Mouse (Mus musculus) neural tube, embryonic 11.5 days (tissue): Measurements from ENCODE around the gene Pigh. TPM values are rescaled to one million over a fixed set of nuclear protein-coding genes. Genes with fewer than 3 reads are reported as not detected.

Source experiments
- ATAC-seq: fragments of 200-750 bp; cut with Nextera tagmentation; 2 replicates; pipeline ENCODE4 v1.8.0; 2017; ENCODE audit warnings: moderate number of reproducible peaks, mild to moderate bottlenecking, moderate TSS enrichment, moderate library complexity; ENCODE audit not compliant: insufficient read depth, low FRiP score, low TSS enrichment
- DNase-seq: peaks from one replicate; pipeline ENCODE4 v3.0.0-alpha.2; 2015; ENCODE audit warnings: low spot score
- H3K27ac ChIP-seq: fragments of 300-500 bp; sonication (generic); 2 replicates; pipeline ENCODE4 v1.5.1; 2014; ENCODE audit warnings: low read depth, mild to moderate bottlenecking, low read length
- H3K27me3 ChIP-seq: fragments of 300-500 bp; sonication (generic); 2 replicates; pipeline ENCODE4 v1.6.1; 2014; ENCODE audit warnings: mild to moderate bottlenecking, low read length, mixed read lengths; ENCODE audit not compliant: control insufficient read depth, insufficient read depth
- H3K36me3 ChIP-seq: fragments of 300-500 bp; sonication (generic); 2 replicates; pipeline ENCODE4 v1.6.1; 2014; ENCODE audit warnings: mild to moderate bottlenecking, low read length, moderate library complexity, mixed read lengths; ENCODE audit not compliant: control insufficient read depth, insufficient read depth
- H3K4me1 ChIP-seq: fragments of 300-500 bp; sonication (generic); 2 replicates; pipeline ENCODE4 v1.6.1; 2014; ENCODE audit warnings: low read length, mixed read lengths; ENCODE audit not compliant: control insufficient read depth, insufficient read depth
- H3K4me2 ChIP-seq: fragments of 300-500 bp; sonication (generic); 2 replicates; pipeline ENCODE4 v1.6.1; 2014; ENCODE audit warnings: low read depth, mild to moderate bottlenecking, moderate library complexity
- H3K4me3 ChIP-seq: fragments of 300-500 bp; sonication (generic); 2 replicates; pipeline ENCODE4 v1.5.1; 2014; ENCODE audit warnings: low read depth, low read length
- H3K9ac ChIP-seq: fragments of 300-500 bp; sonication (generic); 2 replicates; pipeline ENCODE4 v1.6.1; 2014; ENCODE audit warnings: mild to moderate bottlenecking, low read length
- H3K9me3 ChIP-seq: fragments of 300-500 bp; sonication (generic); 2 replicates; pipeline ENCODE4 v1.6.1; 2016; ENCODE audit warnings: low read length; ENCODE audit not compliant: control insufficient read depth
- WGBS: fragments of 180-500 bp; shearing (Covaris S2); extraction: QIAGEN DNeasy Blood & Tissue Kit; methylation state at CpG from one replicate; pipeline ENCODE4 v1.1.7; 2014; 5-methylcytosine and 5-hydroxymethylcytosine counted together
- polyA plus RNA-seq: library from polyadenylated mRNA; unstranded; fragments of >200 nt; fragmentation: Nextera tagmentation; extraction: Ambion mirVana; gene quantifications from 2 replicates; pipeline ENCODE4 v1.2.1, GENCODE M21; 2014

Pigh gene
- polyA plus RNA-seq, 1 experiment from 2014 or later, result 26.5 TPM

DNA sequence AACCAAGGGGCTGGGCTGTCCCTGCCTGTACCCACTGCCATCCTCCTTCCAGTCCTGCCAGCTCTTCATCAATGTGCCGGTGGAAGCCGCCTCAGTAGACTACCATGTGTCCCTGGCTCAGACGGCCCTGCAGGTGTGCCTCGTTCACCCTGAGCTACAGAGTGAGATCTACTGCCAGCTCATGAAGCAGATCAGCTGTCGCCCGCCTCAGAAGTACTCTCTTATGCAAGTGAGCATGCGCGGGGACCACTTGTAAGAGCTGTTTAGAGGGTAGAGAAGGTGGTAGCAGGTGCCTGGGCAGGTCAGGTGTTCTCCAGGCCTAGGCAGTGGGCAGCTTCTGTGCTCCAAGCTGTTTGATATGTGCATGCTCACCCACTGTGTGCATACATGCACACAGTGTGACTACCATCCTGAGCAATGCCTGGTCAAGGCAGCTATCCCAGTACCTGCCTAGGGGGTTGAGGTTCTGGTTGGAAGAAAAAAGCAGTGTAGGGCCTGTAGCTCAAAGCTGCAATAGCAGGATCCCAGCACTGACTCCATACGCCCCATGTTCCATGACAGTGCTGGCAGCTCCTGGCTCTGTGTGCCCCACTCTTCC, 18.6 kb downstream of the Pigh start:
- Histone ChIP-seq H3K4me1 (no peaks in the 10 kb centered on the region), H3K27ac (no peak overlapping the region), H3K9me3 (no peaks in the 10 kb centered on the region), H3K36me3 (no peaks in the 10 kb centered on the region; the same call in 1 of the 2 replicates), H3K4me2 (no peak overlapping the region), H3K27me3 (no peaks in the 10 kb centered on the region), H3K9ac (no peak overlapping the region), H3K4me3 (no peak overlapping the region)
- DNase-seq, result no peak
- 87% methylated on average over 9 of the region's 9 CpGs for WGBS
- no peak for ATAC-seq

DNA sequence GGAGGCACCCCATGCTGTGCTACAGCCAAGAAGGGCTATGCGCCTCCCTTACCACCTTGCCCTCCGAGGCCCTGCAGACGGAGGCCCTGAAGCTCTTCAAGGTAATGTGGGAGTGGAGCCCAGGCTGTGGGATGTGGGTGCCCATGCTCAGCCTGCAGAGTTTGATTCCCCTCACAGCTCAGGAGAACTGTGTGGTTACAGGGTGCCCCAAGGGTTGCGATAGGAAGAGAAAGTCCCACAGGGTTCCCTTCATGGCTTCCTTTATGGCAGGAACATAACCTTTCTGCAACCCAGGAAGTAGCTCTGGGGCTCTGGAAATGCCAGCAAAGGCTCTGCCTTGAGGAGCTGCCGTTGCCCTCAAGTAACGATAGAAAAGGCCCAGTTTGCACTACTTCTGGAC, 19.5 kb downstream of the Pigh start:
- WGBS, result 89% methylated on average over 6 of the region's 6 CpGs
- Histone ChIP-seq H3K9me3 (no peaks in the 10 kb centered on the region), H3K4me3 (no peak overlapping the region), H3K27ac (no peak overlapping the region), H3K4me1 (no peaks in the 10 kb centered on the region), H3K36me3 (no peaks in the 10 kb centered on the region; the same call in 1 of the 2 replicates), H3K4me2 (no peak overlapping the region), H3K9ac (no peak overlapping the region), H3K27me3 (no peaks in the 10 kb centered on the region)
- ATAC-seq, result no peak
- no peak for DNase-seq

DNA sequence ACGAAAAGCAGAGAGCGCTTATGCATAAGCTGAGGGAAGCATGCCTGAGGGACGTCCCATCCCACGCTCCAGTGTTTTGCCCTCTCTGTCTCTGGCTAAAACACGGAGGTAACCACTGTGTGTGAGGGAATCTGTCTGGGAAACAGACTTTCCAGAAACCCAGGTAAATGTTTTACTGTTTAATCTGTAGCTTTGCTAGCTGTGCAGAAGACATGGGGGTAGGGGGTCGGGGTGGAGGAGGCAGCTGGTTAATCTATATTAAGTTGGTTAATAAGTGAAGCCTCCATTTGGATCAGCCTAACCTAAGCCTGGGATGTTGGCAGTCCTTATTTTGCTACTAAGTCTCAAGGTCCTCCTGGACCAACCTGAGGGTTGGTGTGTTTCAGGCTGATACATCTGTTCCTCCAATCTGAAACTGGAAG, 20.3 kb downstream of the Pigh start:
- no peaks in the 10 kb centered on the region for H3K4me1 ChIP-seq
- no peaks in the 10 kb centered on the region for H3K27me3 ChIP-seq
- WGBS, result 89% methylated on average over 6 of the region's 6 CpGs
- H3K36me3 ChIP-seq, result no peaks in the 10 kb centered on the region; the same call in none of the 2 replicates
- no peak overlapping the region for H3K27ac ChIP-seq
- no peak overlapping the region for H3K4me3 ChIP-seq
- H3K4me2 ChIP-seq, result no peak overlapping the region
- no peaks in the 10 kb centered on the region for H3K9me3 ChIP-seq
- H3K9ac ChIP-seq, result no peak overlapping the region
- ATAC-seq (no peak), DNase-seq (no peak)

DNA sequence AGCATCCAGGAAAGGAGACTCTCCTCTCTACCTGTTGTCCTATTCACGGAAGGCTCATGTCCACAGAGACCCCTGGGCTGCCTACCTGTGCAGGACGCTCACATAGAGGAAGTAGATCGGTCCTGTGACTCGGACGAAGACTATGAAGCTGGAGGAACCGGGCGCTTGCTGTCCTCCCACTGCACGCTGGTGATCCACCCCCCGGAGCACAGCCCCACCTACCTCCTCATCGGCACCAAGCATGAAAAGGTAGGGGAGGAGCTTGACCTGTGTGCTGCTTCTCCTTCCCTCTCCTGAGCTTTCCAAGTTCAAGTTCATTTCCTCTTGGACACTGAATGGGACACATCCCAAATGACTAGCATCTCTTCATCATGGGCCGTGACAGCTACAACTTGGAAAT, 21.1 kb downstream of the Pigh start:
- Histone ChIP-seq H3K9me3 (no peaks in the 10 kb centered on the region), H3K4me2 (no peak overlapping the region), H3K9ac (no peak overlapping the region), H3K4me3 (no peak overlapping the region), H3K36me3 (no peaks in the 10 kb centered on the region; the same call in none of the 2 replicates), H3K27me3 (no peaks in the 10 kb centered on the region), H3K4me1 (no peaks in the 10 kb centered on the region), H3K27ac (no peak overlapping the region)
- 94% methylated on average over 11 of the region's 11 CpGs for WGBS
- DNase-seq, result no peak
- no peak for ATAC-seq

DNA sequence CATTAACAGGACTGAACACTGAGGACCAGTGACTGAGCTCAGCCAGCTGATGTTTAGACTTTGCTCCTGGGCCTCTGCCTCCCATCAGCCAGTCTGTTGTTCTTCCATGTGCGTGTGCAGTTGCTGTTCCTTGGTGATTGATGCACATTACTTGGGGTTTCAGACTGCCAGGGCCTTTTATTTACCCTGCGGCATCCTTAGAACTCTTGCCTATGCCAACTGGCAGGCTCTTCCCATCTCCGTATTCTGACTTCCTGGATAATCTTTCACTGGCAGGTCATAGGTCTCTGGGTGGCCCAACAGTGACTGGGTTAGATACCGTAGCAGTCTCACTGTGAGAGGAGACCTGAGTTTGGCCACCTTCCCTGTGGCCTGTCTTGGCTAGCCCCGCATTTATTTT, 21.9 kb downstream of the Pigh start:
- Histone ChIP-seq H3K4me1 (no peaks in the 10 kb centered on the region), H3K4me3 (no peak overlapping the region), H3K9me3 (no peaks in the 10 kb centered on the region), H3K27me3 (no peaks in the 10 kb centered on the region), H3K27ac (no peak overlapping the region), H3K4me2 (no peak overlapping the region), H3K36me3 (no peaks in the 10 kb centered on the region; the same call in none of the 2 replicates), H3K9ac (no peak overlapping the region)
- DNase-seq (no peak), ATAC-seq (no peak)
- whole genome bisulfite sequencing, result 91% methylated on average over 5 of the region's 5 CpGs

DNA sequence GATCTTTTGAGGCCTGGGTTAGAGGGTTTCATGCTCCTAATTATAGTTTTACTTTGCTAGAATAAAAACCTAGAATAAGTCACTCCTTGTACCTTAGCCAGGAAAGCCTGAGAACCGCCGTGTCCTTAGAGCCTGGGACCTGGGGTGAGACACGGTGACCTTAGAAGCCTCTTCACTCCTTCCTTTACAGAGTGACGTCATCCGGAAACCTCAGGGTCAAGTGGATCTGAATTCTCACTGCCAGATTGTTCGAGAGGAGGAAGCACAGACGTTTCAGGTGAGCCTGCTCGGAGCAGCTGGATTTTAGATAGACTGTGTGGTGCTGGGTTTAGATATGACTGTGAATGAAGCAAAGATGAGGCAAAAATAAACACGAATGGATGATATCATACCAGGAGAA, 23.0 kb downstream of the Pigh start:
- no peak overlapping the region for H3K4me2 ChIP-seq
- H3K9me3 ChIP-seq, result no peaks in the 10 kb centered on the region
- no peak overlapping the region for H3K27ac ChIP-seq
- no peak overlapping the region for H3K9ac ChIP-seq
- H3K4me3 ChIP-seq, result no peak overlapping the region
- no peaks in the 10 kb centered on the region for H3K27me3 ChIP-seq
- DNase-seq (no peak), ATAC-seq (no peak)
- 91% methylated on average over 9 of the region's 9 CpGs for WGBS
- H3K4me1 ChIP-seq, result no peaks in the 10 kb centered on the region
- no peaks in the 10 kb centered on the region; the same call in none of the 2 replicates for H3K36me3 ChIP-seq

DNA sequence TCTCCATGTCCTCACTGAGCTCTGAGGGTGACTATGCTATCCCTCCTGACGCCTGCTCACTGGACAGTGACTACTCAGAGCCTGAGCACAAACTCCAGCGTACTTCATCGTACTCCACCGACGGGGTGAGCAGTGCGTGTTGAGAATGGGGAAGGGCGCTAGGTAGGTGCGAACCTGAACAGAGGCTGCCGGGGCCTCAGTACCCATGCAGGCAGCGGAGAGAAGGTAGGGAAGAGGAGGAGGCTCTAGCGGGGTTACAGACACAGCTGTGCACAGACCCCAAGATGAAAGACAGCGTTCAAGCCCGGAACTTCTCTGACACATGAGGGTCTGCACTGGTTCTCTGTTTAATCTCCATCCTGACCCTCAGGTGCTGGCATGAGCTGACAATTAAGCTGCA, 25.0 kb downstream of the Pigh start:
- DNase-seq, result no peak
- Histone ChIP-seq H3K4me3 (no peak overlapping the region), H3K4me2 (no peak overlapping the region), H3K27ac (no peak overlapping the region), H3K9me3 (no peaks in the 10 kb centered on the region), H3K27me3 (no peaks in the 10 kb centered on the region), H3K36me3 (no peaks in the 10 kb centered on the region; the same call in none of the 2 replicates), H3K4me1 (no peaks in the 10 kb centered on the region), H3K9ac (no peak overlapping the region)
- WGBS, result 89% methylated on average over 13 of the region's 13 CpGs
- ATAC-seq, result no peak

DNA sequence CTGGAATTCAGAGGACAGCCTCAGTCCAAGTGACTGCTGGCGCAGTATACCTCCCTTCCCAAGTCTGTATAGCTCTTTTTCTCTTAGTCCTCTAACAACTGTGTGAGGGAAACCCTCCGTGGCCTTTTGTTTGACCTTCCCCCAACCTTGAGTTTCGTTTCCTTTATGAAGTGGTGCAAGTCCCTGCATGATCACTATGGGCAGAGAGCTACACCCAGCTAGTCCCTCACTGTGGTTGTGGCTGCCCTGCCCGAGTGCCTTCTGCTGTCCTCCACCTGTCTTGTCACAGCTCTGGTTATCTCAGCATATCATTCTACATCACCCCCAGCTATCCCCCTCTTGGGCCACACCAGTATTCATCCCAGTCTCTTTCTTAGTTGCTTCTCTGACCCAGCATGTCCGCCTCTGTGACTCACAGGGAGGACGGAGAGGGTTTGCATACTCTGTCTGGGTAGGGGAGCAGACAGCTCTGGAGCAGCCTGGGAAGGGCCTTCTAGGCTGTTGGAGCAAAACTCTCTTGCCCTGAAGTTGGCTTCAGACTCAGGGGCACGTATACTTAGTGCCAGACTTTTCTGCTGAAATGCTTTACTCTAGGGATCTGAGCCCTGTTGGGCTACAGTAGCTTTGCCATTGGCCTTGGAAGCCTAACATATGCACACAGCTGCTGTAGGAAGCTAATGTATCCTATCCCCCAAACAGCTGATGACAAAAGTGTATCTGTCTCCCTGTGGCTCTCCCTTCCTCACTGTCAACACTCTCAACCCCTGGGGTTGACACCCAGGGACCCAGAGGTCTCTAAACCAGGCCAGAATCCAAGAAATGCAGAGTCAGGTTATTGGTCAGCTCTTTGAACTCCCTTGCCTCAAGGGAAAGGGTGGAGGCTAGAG, 28.4 kb downstream of the Pigh start:
- H3K4me3 ChIP-seq, result no peak overlapping the region

DNA sequence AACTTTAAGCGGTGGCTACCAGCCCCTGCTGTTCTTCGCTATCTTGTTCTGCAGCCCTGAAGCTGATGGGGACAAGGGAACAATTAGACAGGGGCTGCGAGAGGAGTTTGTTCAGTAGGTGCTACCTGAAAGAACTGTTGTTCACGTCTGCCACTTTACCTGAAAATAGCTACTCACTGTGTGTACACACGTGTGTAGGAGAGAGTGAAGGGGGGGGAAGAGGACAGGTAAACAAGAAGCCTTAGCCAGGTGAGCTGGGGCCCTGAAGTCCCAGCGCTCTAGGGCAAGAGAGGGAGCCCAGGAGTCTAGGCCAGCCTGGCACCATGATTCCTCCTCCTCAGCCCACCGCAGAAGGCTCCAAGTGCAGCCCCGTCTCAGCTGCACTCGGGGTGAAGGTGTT, 29.3 kb downstream of the Pigh start:
- H3K27ac ChIP-seq, result no peak overlapping the region
- H3K4me2 ChIP-seq, result no peak overlapping the region
- H3K4me3 ChIP-seq, result no peak overlapping the region
- H3K4me1 ChIP-seq, result no peaks in the 10 kb centered on the region
- ATAC-seq, result no peak
- no peak for DNase-seq
- 93% methylated on average over 9 of the region's 9 CpGs for WGBS
- no peaks in the 10 kb centered on the region; the same call in 1 of the 2 replicates for H3K36me3 ChIP-seq
- no peaks in the 10 kb centered on the region for H3K27me3 ChIP-seq
- no peak overlapping the region for H3K9ac ChIP-seq
- H3K9me3 ChIP-seq, result no peaks in the 10 kb centered on the region

More for the DNA sequence above, 28.4 kb downstream of the Pigh start:
- Histone ChIP-seq H3K9me3 (no peaks in the 10 kb centered on the region), H3K36me3 (no peaks in the 10 kb centered on the region; the same call in 1 of the 2 replicates), H3K27me3 (no peaks in the 10 kb centered on the region), H3K4me1 (no peaks in the 10 kb centered on the region), H3K9ac (no peak overlapping the region), H3K27ac (no peak overlapping the region), H3K4me2 (no peak overlapping the region)
- ATAC-seq, result no peak
- DNase-seq, result no peak
- WGBS, result 83% methylated on average over 7 of the region's 7 CpGs
